Mouse (Mus musculus) CH12.LX (cell line): ENCODE measurements around the gene AC131692.1. TPM values are rescaled to one million over a fixed set of nuclear protein-coding genes. Genes with fewer than 3 reads are reported as not detected.

Source experiments
- DNase-seq: peaks from one replicate; pipeline ENCODE4 v3.0.0-alpha.2; 2013; ENCODE audit errors: extremely low read depth
- H3K27ac ChIP-seq: 2 replicates; pipeline ENCODE4 v1.5.1; 2012; ENCODE audit warnings: low read depth, mild to moderate bottlenecking, control low read depth, moderate library complexity; ENCODE audit not compliant: insufficient read depth
- H3K27me3 ChIP-seq: replicated peaks from 2 replicates; pipeline ENCODE3; 2012; ENCODE audit warnings: inconsistent platforms
- H3K36me3 ChIP-seq, 2 experiments: replicated peaks in 1 of 2; 2 replicates each; pipeline versions ENCODE3 to v1.6.1; 2012; ENCODE audit warnings: inconsistent platforms in 1 of 2, low read length in 1 of 2, mild to moderate bottlenecking in 1 of 2, mixed read lengths in 1 of 2, moderate library complexity in 1 of 2; ENCODE audit not compliant: control insufficient read depth in 1 of 2, insufficient read depth in 1 of 2
- H3K4me1 ChIP-seq, 2 experiments: 2 replicates each; pipeline ENCODE4 v1.6.1; 2012; ENCODE audit warnings: inconsistent platforms in 1 of 2, moderate library complexity in 1 of 2; ENCODE audit not compliant: insufficient read depth in 2 of 2, control insufficient read depth in 1 of 2
- H3K4me2 ChIP-seq: 2 replicates; pipeline ENCODE4 v1.6.1; 2012; ENCODE audit warnings: low read depth, mild to moderate bottlenecking, control low read depth; ENCODE audit not compliant: poor library complexity, insufficient read depth, severe bottlenecking
- H3K4me3 ChIP-seq, 3 experiments: fragments of 150-350 bp in 1 of 3; sonication (generic) in 1 of 3; replicated peaks in 1 of 3; 2 replicates each; pipeline versions ENCODE3 to v1.5.1; 2011 to 2012; ENCODE audit warnings: low read depth in 2 of 3, low read length in 2 of 3, mild to moderate bottlenecking in 2 of 3, moderate library complexity in 2 of 3, control low read depth in 1 of 3, improper control_type of control experiment in 1 of 3, inconsistent platforms in 1 of 3, mixed read lengths in 1 of 3; ENCODE audit not compliant: poor library complexity in 1 of 3
- H3K79me2 ChIP-seq: replicated peaks from 2 replicates; pipeline ENCODE4 v1.6.1; 2012; ENCODE audit warnings: mild to moderate bottlenecking, moderate library complexity; ENCODE audit not compliant: control insufficient read depth, poor library complexity, insufficient read depth, severe bottlenecking; ENCODE audit errors: extremely low read depth
- H3K9ac ChIP-seq: 2 replicates; pipeline ENCODE4 v1.6.1; 2012; ENCODE audit warnings: low read depth, mild to moderate bottlenecking, control low read depth, moderate library complexity; ENCODE audit not compliant: insufficient read depth
- H3K9me3 ChIP-seq: replicated peaks from 2 replicates; pipeline ENCODE3; 2012; ENCODE audit warnings: low read length, inconsistent platforms, mixed read lengths
- BHLHE40 ChIP-seq: IDR thresholded peaks from 2 replicates; pipeline ENCODE4 v1.6.1; 2011; ENCODE audit warnings: mild to moderate bottlenecking, low read depth, low read length, improper control_type of control experiment
- CHD1 ChIP-seq: IDR thresholded peaks from 2 replicates; pipeline ENCODE4 v1.6.1; 2012; ENCODE audit warnings: low read depth, low read length, improper control_type of control experiment, inconsistent platforms
- CHD2 ChIP-seq: IDR thresholded peaks from 2 replicates; pipeline ENCODE4 v1.6.1; 2011; ENCODE audit warnings: low read length, improper control_type of control experiment
- CTCF ChIP-seq, 2 experiments: IDR thresholded peaks in 1 of 2; conservative IDR thresholded peaks in 1 of 2; 2 replicates each; pipeline ENCODE4 v1.5.1; 2011 to 2012; ENCODE audit warnings: low read depth in 2 of 2, low read length in 2 of 2, improper control_type of control experiment in 1 of 2, inconsistent platforms in 1 of 2, mild to moderate bottlenecking in 1 of 2, moderate library complexity in 1 of 2
- E2F4 ChIP-seq: IDR thresholded peaks from 2 replicates; pipeline ENCODE4 v1.6.1; 2011; ENCODE audit warnings: low read depth, low read length, improper control_type of control experiment; ENCODE audit not compliant: insufficient replicate concordance
- ELF1 ChIP-seq: IDR thresholded peaks from 2 replicates; pipeline ENCODE4 v1.6.1; 2014; ENCODE audit warnings: low read depth, mild to moderate bottlenecking, inconsistent platforms, low read length, improper control_type of control experiment
- EP300 ChIP-seq: IDR thresholded peaks from 2 replicates; pipeline ENCODE4 v1.6.1; 2011; ENCODE audit warnings: low read length, improper control_type of control experiment
- ETS1 ChIP-seq: conservative IDR thresholded peaks from 2 replicates; pipeline ENCODE4 v1.6.1; 2012; ENCODE audit warnings: low read depth, mild to moderate bottlenecking, inconsistent platforms, low read length, improper control_type of control experiment, moderate library complexity
- GABPA ChIP-seq: IDR thresholded peaks from 2 replicates; pipeline ENCODE4 v1.6.1; 2012; ENCODE audit warnings: low read depth, low read length, improper control_type of control experiment, inconsistent platforms; ENCODE audit not compliant: insufficient replicate concordance
- HCFC1 ChIP-seq: IDR thresholded peaks from 2 replicates; pipeline ENCODE4 v1.6.1; 2012; ENCODE audit warnings: low read depth, mild to moderate bottlenecking, inconsistent platforms, low read length, improper control_type of control experiment
- IRF4 ChIP-seq: IDR thresholded peaks from 2 replicates; pipeline ENCODE4 v1.6.1; 2014; ENCODE audit warnings: low read depth, mild to moderate bottlenecking, inconsistent platforms, low read length, improper control_type of control experiment
- JUN ChIP-seq: IDR thresholded peaks from 2 replicates; pipeline ENCODE4 v1.6.1; 2011; ENCODE audit warnings: low read depth, mild to moderate bottlenecking, low read length, improper control_type of control experiment, moderate library complexity; ENCODE audit not compliant: insufficient read depth
- JUND ChIP-seq: conservative IDR thresholded peaks from 2 replicates; pipeline ENCODE4 v1.6.1; 2011; ENCODE audit warnings: low read depth, low read length, improper control_type of control experiment
- KAT2A ChIP-seq: IDR thresholded peaks from 2 replicates; pipeline ENCODE4 v1.6.1; 2012; ENCODE audit warnings: low read length, improper control_type of control experiment, inconsistent platforms; ENCODE audit not compliant: insufficient replicate concordance
- MAFK ChIP-seq: IDR thresholded peaks from 2 replicates; pipeline ENCODE4 v1.6.1; 2011; ENCODE audit warnings: low read length, improper control_type of control experiment; ENCODE audit not compliant: insufficient replicate concordance
- MAX ChIP-seq: IDR thresholded peaks from 2 replicates; pipeline ENCODE4 v1.6.1; 2011; ENCODE audit warnings: low read length, improper control_type of control experiment
- MAZ ChIP-seq: IDR thresholded peaks from 2 replicates; pipeline ENCODE4 v1.6.1; 2012; ENCODE audit warnings: low read depth, mild to moderate bottlenecking, inconsistent platforms, low read length, improper control_type of control experiment, moderate library complexity
- MEF2A ChIP-seq: IDR thresholded peaks from 2 replicates; pipeline ENCODE4 v1.6.1; 2014; ENCODE audit warnings: low read depth, mild to moderate bottlenecking, inconsistent platforms, low read length, improper control_type of control experiment, borderline replicate concordance
- MXI1 ChIP-seq: IDR thresholded peaks from 2 replicates; pipeline ENCODE4 v1.6.1; 2011; ENCODE audit warnings: mild to moderate bottlenecking, low read depth, low read length, improper control_type of control experiment
- MYC ChIP-seq: IDR thresholded peaks from 2 replicates; pipeline ENCODE4 v1.6.1; 2011; ENCODE audit warnings: low read depth, mild to moderate bottlenecking, improper control_type of control experiment, low read length
- NELFE ChIP-seq: IDR thresholded peaks from 2 replicates; pipeline ENCODE4 v1.6.1; 2011; ENCODE audit warnings: low read depth, low read length, improper control_type of control experiment
- NRF1 ChIP-seq: IDR thresholded peaks from 2 replicates; pipeline ENCODE4 v1.6.1; 2014; ENCODE audit warnings: low read depth, mild to moderate bottlenecking, inconsistent platforms, low read length, improper control_type of control experiment, moderate library complexity
- PAX5 ChIP-seq: IDR thresholded peaks from 2 replicates; pipeline ENCODE4 v1.6.1; 2012; ENCODE audit warnings: low read length, inconsistent platforms, mixed read lengths
- POLR2A ChIP-seq: IDR thresholded peaks from 2 replicates; pipeline ENCODE4 v1.6.1; 2011; ENCODE audit warnings: low read depth, mild to moderate bottlenecking, improper control_type of control experiment, low read length
- POLR2AphosphoS2 ChIP-seq: IDR thresholded peaks from 2 replicates; pipeline ENCODE4 v1.6.1; 2011; ENCODE audit warnings: low read depth, low read length, improper control_type of control experiment
- RAD21 ChIP-seq: IDR thresholded peaks from 2 replicates; pipeline ENCODE4 v1.6.1; 2011; ENCODE audit warnings: low read depth, mild to moderate bottlenecking, low read length, improper control_type of control experiment, moderate library complexity
- RCOR1 ChIP-seq: conservative IDR thresholded peaks from 2 replicates; pipeline ENCODE4 v1.6.1; 2012; ENCODE audit warnings: low read depth, mild to moderate bottlenecking, inconsistent platforms, low read length, improper control_type of control experiment
- SIN3A ChIP-seq: IDR thresholded peaks from 2 replicates; pipeline ENCODE4 v1.6.1; 2012; ENCODE audit warnings: low read length, improper control_type of control experiment, inconsistent platforms
- SMC3 ChIP-seq: IDR thresholded peaks from 2 replicates; pipeline ENCODE4 v1.6.1; 2011; ENCODE audit warnings: low read depth, low read length, improper control_type of control experiment
- TBP ChIP-seq: conservative IDR thresholded peaks from 2 replicates; pipeline ENCODE4 v1.6.1; 2011; ENCODE audit warnings: low read depth, low read length, improper control_type of control experiment
- TCF12 ChIP-seq: IDR thresholded peaks from 2 replicates; pipeline ENCODE4 v1.6.1; 2014; ENCODE audit warnings: low read depth, mild to moderate bottlenecking, inconsistent platforms, low read length, improper control_type of control experiment
- UBTF ChIP-seq: IDR thresholded peaks from 2 replicates; pipeline ENCODE4 v1.6.1; 2012; ENCODE audit warnings: low read depth, mild to moderate bottlenecking, inconsistent platforms, low read length, improper control_type of control experiment, moderate library complexity
- USF1 ChIP-seq: IDR thresholded peaks from 2 replicates; pipeline ENCODE4 v1.6.1; 2014; ENCODE audit warnings: low read depth, mild to moderate bottlenecking, inconsistent platforms, low read length, improper control_type of control experiment
- USF2 ChIP-seq: conservative IDR thresholded peaks from 2 replicates; pipeline ENCODE4 v1.6.1; 2011; ENCODE audit warnings: low read depth, low read length, improper control_type of control experiment
- ZC3H11A ChIP-seq: IDR thresholded peaks from 2 replicates; pipeline ENCODE4 v1.6.1; 2012; ENCODE audit warnings: low read depth, mild to moderate bottlenecking, inconsistent platforms, low read length, improper control_type of control experiment
- ZKSCAN1 ChIP-seq: IDR thresholded peaks from 2 replicates; pipeline ENCODE4 v1.6.1; 2012; ENCODE audit warnings: low read depth, inconsistent platforms, low read length, improper control_type of control experiment, borderline replicate concordance
- ZMIZ1 ChIP-seq: IDR thresholded peaks from 2 replicates; pipeline ENCODE4 v1.6.1; 2012; ENCODE audit warnings: low read depth, mild to moderate bottlenecking, inconsistent platforms, low read length, improper control_type of control experiment
- ZNF384 ChIP-seq: IDR thresholded peaks from 2 replicates; pipeline ENCODE4 v1.6.1; 2012; ENCODE audit warnings: low read depth, low read length, improper control_type of control experiment, inconsistent platforms
- dilution Hi-C: fragments of 300-500 bp; cut with MboI; formaldehyde crosslinking; loops from 2 replicates; pipeline ENCODE4 v1.14.3; 2020; ENCODE audit warnings: low sequenced_read_pairs; ENCODE audit not compliant: extremely low pct_unique_long_range_greater_than_20kb, extremely low pct_ligation_motif_present
- in situ Hi-C: fragments of 300-500 bp; cut with MboI; formaldehyde crosslinking; loops from 3 replicates; pipeline ENCODE4 v1.14.3; 2019; ENCODE audit warnings: low sequenced_read_pairs, low pct_ligation_motif_present, low pct_unique_long_range_greater_than_20kb, mixed read lengths
- polyA plus RNA-seq: library from polyadenylated mRNA; unstranded; fragments of >175 nt; gene quantifications from 2 replicates; pipeline ENCODE4 v1.2.1, GENCODE M21; 2012; ENCODE audit warnings: low read depth; ENCODE audit not compliant: insufficient read length
- total RNA-seq, 2 experiments: library from RNA; depleted of rRNA; stranded (reverse); fragments of 300-350 nt in 1 of 2; fragments of >200 nt in 1 of 2; gene quantifications; 2 replicates each; pipeline ENCODE4 v1.2.3; 2012 to 2014

Gene AC131692.1
- total and polyA plus RNA-seq, 3 experiments, result 0.74 to 4.7 (median 0.81) TPM

DNA sequence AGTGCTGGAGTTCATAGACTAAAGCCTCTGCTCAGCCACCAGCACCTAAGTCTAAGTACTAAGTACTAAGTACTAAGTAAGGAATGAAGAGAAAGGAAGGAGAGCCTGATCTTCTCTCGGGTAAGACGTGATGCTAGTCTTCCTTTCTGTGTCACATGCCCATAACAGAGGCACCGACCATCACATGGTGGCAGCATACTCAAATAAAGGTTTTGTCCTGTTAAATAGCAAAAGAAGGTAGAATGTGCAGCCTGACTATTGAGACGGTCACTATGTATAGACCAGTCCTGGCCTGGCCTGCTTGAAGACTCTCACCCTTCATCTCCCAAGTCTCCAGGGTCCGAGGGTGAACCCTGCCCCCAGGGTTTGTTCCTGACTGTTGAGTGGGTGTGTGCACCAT is 50.6 kb downstream of the AC131692.1 start:
- Histone ChIP-seq H3K4me1 (peaks cover 6% of the 10 kb centered on the region in 2 experiments), H3K4me3 (no peak overlapping the region), H3K9me3 (peaks cover 2% of the 10 kb centered on the region), H3K9ac (no peak overlapping the region), H3K27ac (no peak overlapping the region), H3K27me3 (peaks cover 20% of the 10 kb centered on the region), H3K36me3 (no peaks in the 10 kb centered on the region), H3K4me2 (no peak overlapping the region), H3K79me2 (no peaks in the 10 kb centered on the region)
- no peak for TF ChIP-seq ZC3H11A
- TF ChIP-seq MEF2A, result no peak
- TF ChIP-seq JUN, result no peak
- no peak for TF ChIP-seq PAX5
- TF ChIP-seq POLR2A, result no peak
- no peak for TF ChIP-seq NELFE
- no peak for TF ChIP-seq RCOR1
- TF ChIP-seq HCFC1, result no peak
- no peak for TF ChIP-seq ZNF384
- no peak for TF ChIP-seq MXI1
- TF ChIP-seq ZKSCAN1, result no peak
- TF ChIP-seq MAFK, result no peak
- TF ChIP-seq MAZ, result no peak
- TF ChIP-seq SIN3A, result no peak
- peak in 1 of 2 experiments; percentile 55; a peak in 2 of 4 replicates for TF ChIP-seq CTCF (conservative IDR thresholded peaks at IDR 0.05 in 1 of 2, IDR thresholded peaks at IDR 0.05 in 1 of 2; ENCODE audit: low read depth in 2 of 2, low read length in 2 of 2)
- TF ChIP-seq GABPA, result no peak
- TF ChIP-seq RAD21, result peak; percentile 60
- TF ChIP-seq EP300, result no peak
- no peak for TF ChIP-seq E2F4
- no peak for TF ChIP-seq TBP
- no peak for TF ChIP-seq ELF1
- TF ChIP-seq MAX, result peak; percentile 36; the same call in 1 of the 2 replicates
- no peak for TF ChIP-seq CHD1
- peak; percentile 54 for TF ChIP-seq SMC3
- no peak for TF ChIP-seq NRF1
- TF ChIP-seq CHD2, result no peak
- no peak for TF ChIP-seq KAT2A
- TF ChIP-seq BHLHE40, result no peak
- peak; percentile 48; the same call in 1 of the 2 replicates for TF ChIP-seq MYC
- TF ChIP-seq ETS1, result no peak
- TF ChIP-seq IRF4, result no peak
- TF ChIP-seq JUND, result no peak
- TF ChIP-seq ZMIZ1, result no peak
- TF ChIP-seq UBTF, result no peak
- no peak for TF ChIP-seq USF2
- TF ChIP-seq TCF12, result no peak
- TF ChIP-seq USF1, result peak; percentile 12; the same call in 1 of the 2 replicates
- no peak for TF ChIP-seq POLR2AphosphoS2
- in situ Hi-C loops (no loop called here), dilution Hi-C loops (no loop called here)
- no peak for DNase-seq
